Mouse (Mus musculus) ES-Bruce4 (cell line): ENCODE data around the gene Agl.

ENCODE experiments used
- EP300 ChIP-seq: IDR thresholded peaks from 2 replicates; pipeline ENCODE4 v1.6.1; 2011; ENCODE audit warnings: low read depth, low read length; ENCODE audit not compliant: insufficient read depth
- POLR2A ChIP-seq: IDR thresholded peaks from one replicate; pipeline ENCODE4 v1.8.1; 2011; ENCODE audit warnings: low read length; ENCODE audit not compliant: insufficient read depth

DNA sequence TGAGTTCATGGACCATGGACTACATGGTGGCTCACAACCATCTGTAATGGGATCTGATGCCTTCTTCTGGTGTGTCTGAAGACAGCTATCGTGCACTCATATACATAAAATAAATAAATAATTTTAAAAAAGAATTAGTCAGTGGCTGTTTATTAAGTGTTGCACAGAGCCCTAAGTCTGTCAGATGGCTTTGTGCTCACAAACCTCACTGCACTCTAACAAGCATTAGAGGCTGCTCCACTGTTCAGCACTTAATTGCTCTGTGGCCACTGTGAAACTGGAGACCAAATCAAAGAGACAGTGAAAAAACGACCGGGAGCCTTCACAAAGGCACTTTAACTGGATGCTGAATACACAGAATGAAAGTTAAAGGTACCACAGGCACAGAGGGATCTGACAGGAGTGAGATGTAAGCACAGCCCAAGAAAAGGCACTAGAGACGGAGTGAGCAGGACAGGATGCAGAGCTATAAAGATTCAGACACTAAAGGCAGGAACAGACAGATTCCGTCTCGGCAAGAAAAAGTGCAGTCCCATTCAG is 3.1 kb downstream of the Agl start:
- TF ChIP-seq EP300: no peak
- no peak for TF ChIP-seq POLR2A
